Mouse (Mus musculus) cerebellum, adult 2 months (tissue): ENCODE measurements around the gene Ogfod2. TPM values are rescaled to one million over a fixed set of nuclear protein-coding genes. Genes with fewer than 3 reads are reported as not detected.
A peak's percentile ranks its signal among the peaks of the same experiment; 100 is the strongest.

Experiments
- DNase-seq, 2 experiments: peaks; one replicate each; pipeline ENCODE4 v3.0.0; 2021
- H3K27ac ChIP-seq: fragments of 200-500 bp; 2 replicates; pipeline ENCODE4 v1.5.1; 2012; ENCODE audit warnings: low read length, control low read depth, inconsistent platforms; ENCODE audit not compliant: insufficient read depth
- H3K27me3 ChIP-seq: fragments of 200-500 bp; 2 replicates; pipeline ENCODE4 v1.6.1; 2012; ENCODE audit warnings: inconsistent platforms, mild to moderate bottlenecking, low read length, moderate library complexity; ENCODE audit not compliant: control insufficient read depth, insufficient read depth
- H3K4me1 ChIP-seq: fragments of 200-500 bp; 2 replicates; pipeline ENCODE4 v1.6.1; 2011; ENCODE audit warnings: low read length; ENCODE audit not compliant: control insufficient read depth, insufficient read depth
- H3K4me3 ChIP-seq: fragments of 200-500 bp; replicated peaks from 2 replicates; pipeline ENCODE3; 2011; ENCODE audit warnings: mild to moderate bottlenecking, low read depth, low read length, control low read depth; ENCODE audit not compliant: insufficient read depth
- CTCF ChIP-seq: fragments of 200-500 bp; IDR thresholded peaks from 2 replicates; pipeline ENCODE4 v1.5.1; 2011; ENCODE audit warnings: low read depth, mild to moderate bottlenecking, control low read depth, low read length, moderate library complexity, borderline replicate concordance; ENCODE audit not compliant: insufficient read depth
- POLR2A ChIP-seq: fragments of 200-500 bp; IDR thresholded peaks from 2 replicates; pipeline ENCODE4 v1.6.1; 2011; ENCODE audit warnings: low read length, control low read depth, borderline replicate concordance; ENCODE audit not compliant: insufficient read depth
- WGBS: fragments of 180-500 bp; shearing (Covaris S2); methylation state at CpG from one replicate; pipeline ENCODE4 v1.1.7; 2018; 5-methylcytosine and 5-hydroxymethylcytosine counted together
- polyA plus RNA-seq: library from polyadenylated mRNA; depleted of rRNA; stranded (reverse); fragments of >200 nt; gene quantifications from 2 replicates; pipeline ENCODE4 v1.2.3, GENCODE M21; 2012

Gene Ogfod2
- polyA plus RNA-seq, 1 experiment = 52.7 TPM

- no peak for DNase-seq
- TF ChIP-seq POLR2A (no peak), CTCF (no peak)
- Histone ChIP-seq H3K27ac (no peak overlapping the region), H3K4me3 (no peak overlapping the region), H3K27me3 (no peaks in the 10 kb centered on the region), H3K4me1 (no peaks in the 10 kb centered on the region)
- 87% methylated on average over 11 of the region's 11 CpGs for whole genome bisulfite sequencing
These were observed 11.7 kb upstream of the Ogfod2 start for GRCm38 (mm10) chr5:124100128-124101044.

- H3K4me1 ChIP-seq = no peaks in the 10 kb centered on the region
- no peak overlapping the region for H3K4me3 ChIP-seq
- 68% methylated on average over 6 of the region's 6 CpGs for WGBS
- TF ChIP-seq CTCF = no peak
- no peak for TF ChIP-seq POLR2A
- no peak for DNase-seq
- no peaks in the 10 kb centered on the region for H3K27me3 ChIP-seq
- no peak overlapping the region for H3K27ac ChIP-seq
These were observed 9.8 kb upstream of the Ogfod2 start for GRCm38 (mm10) chr5:124102326-124102725.

- Histone ChIP-seq H3K4me3 (no peak overlapping the region), H3K4me1 (no peaks in the 10 kb centered on the region), H3K27ac (no peak overlapping the region), H3K27me3 (no peaks in the 10 kb centered on the region)
- 89% methylated on average over 3 of the region's 3 CpGs for WGBS
- no peak for TF ChIP-seq CTCF
- no peak for TF ChIP-seq POLR2A
- no peak for DNase-seq
These were observed 9.1 kb upstream of the Ogfod2 start for GRCm38 (mm10) chr5:124103020-124103419.

- H3K27ac ChIP-seq = no peak overlapping the region
- no peak for DNase-seq
- no peaks in the 10 kb centered on the region for H3K27me3 ChIP-seq
- no peaks in the 10 kb centered on the region for H3K4me1 ChIP-seq
- 93% methylated on average over 9 of the region's 9 CpGs for WGBS
- TF ChIP-seq CTCF = no peak
- TF ChIP-seq POLR2A = no peak
- no peak overlapping the region for H3K4me3 ChIP-seq
These were observed 8.5 kb upstream of the Ogfod2 start for GRCm38 (mm10) chr5:124103552-124103951.

GRCm38 (mm10) chr5:124111077-124111741 is 888 bp upstream of the Ogfod2 start:
- TF ChIP-seq POLR2A = no peak
- TF ChIP-seq CTCF = peak; percentile 68
- WGBS = 16% methylated on average over 17 of the region's 17 CpGs
- no peaks in the 10 kb centered on the region for H3K27me3 ChIP-seq
- H3K27ac ChIP-seq = no peak overlapping the region
- DNase-seq = peak; percentile 45 to 63
- H3K4me1 ChIP-seq = no peaks in the 10 kb centered on the region
- peak overlapping the region; percentile 78 for H3K4me3 ChIP-seq

- H3K4me1 ChIP-seq = peaks cover 7% of the 10 kb centered on the region; the same call in 1 of the 2 replicates
- 1% methylated on average over 18 of the region's 18 CpGs for WGBS
- TF ChIP-seq POLR2A (no peak), CTCF (no peak)
- DNase-seq = peak in 1 of 2 experiments; percentile 60
- peak overlapping the region; percentile 78 for H3K4me3 ChIP-seq
- H3K27ac ChIP-seq = peak overlapping the region; percentile 8
- H3K27me3 ChIP-seq = no peaks in the 10 kb centered on the region
These were observed 434 bp downstream of the Ogfod2 start for GRCm38 (mm10) chr5:124112531-124112930.

GRCm38 (mm10) chr5:124113030-124113429 is 933 bp downstream of the Ogfod2 start:
- WGBS = 10% methylated on average over 14 of the region's 14 CpGs
- TF ChIP-seq CTCF (peak; percentile 56), POLR2A (no peak)
- H3K27me3 ChIP-seq = no peaks in the 10 kb centered on the region
- peak overlapping the region; percentile 78 for H3K4me3 ChIP-seq
- H3K4me1 ChIP-seq = peaks cover 12% of the 10 kb centered on the region
- H3K27ac ChIP-seq = no peak overlapping the region
- peak; percentile 74 to 79 for DNase-seq
